Mouse (Mus musculus) stomach, embryonic 15.5 days (tissue): ENCODE results near the gene Ywhae. TPM values are rescaled to one million over a fixed set of nuclear protein-coding genes. Genes with fewer than 3 reads are reported as not detected.

ENCODE experiments used
- ATAC-seq: fragments of 200-750 bp; cut with Nextera tagmentation; 2 replicates; pipeline ENCODE4 v1.8.0; 2017; ENCODE audit warnings: low read depth, moderate number of reproducible peaks, moderate TSS enrichment; ENCODE audit not compliant: insufficient read depth, low FRiP score
- H3K27ac ChIP-seq: fragments of 300-500 bp; sonication (generic); 2 replicates; pipeline ENCODE4 v1.5.1; 2015; ENCODE audit warnings: mild to moderate bottlenecking, inconsistent platforms
- H3K27me3 ChIP-seq: fragments of 300-500 bp; sonication (generic); replicated peaks from 2 replicates; pipeline ENCODE4 v1.6.1; 2015; ENCODE audit warnings: inconsistent platforms
- H3K36me3 ChIP-seq: fragments of 300-500 bp; sonication (generic); 2 replicates; pipeline ENCODE4 v1.6.1; 2015; ENCODE audit warnings: inconsistent platforms
- H3K4me1 ChIP-seq: fragments of 300-500 bp; sonication (generic); 2 replicates; pipeline ENCODE4 v1.6.1; 2015; ENCODE audit warnings: inconsistent platforms
- H3K4me2 ChIP-seq: fragments of 300-500 bp; sonication (generic); 2 replicates; pipeline ENCODE4 v1.6.1; 2015; ENCODE audit warnings: mild to moderate bottlenecking, inconsistent platforms
- H3K4me3 ChIP-seq: fragments of 300-500 bp; sonication (generic); replicated peaks from 2 replicates; pipeline ENCODE4 v1.5.1; 2015; ENCODE audit warnings: inconsistent platforms
- H3K9ac ChIP-seq: fragments of 300-500 bp; sonication (generic); 2 replicates; pipeline ENCODE4 v1.6.1; 2015; ENCODE audit warnings: inconsistent platforms
- H3K9me3 ChIP-seq: fragments of 300-500 bp; sonication (generic); 2 replicates; pipeline ENCODE4 v1.6.1; 2016; ENCODE audit warnings: inconsistent platforms
- WGBS: fragments of 180-500 bp; shearing (Covaris S2); methylation state at CpG from one replicate; pipeline ENCODE4 v1.1.7; 2015; 5-methylcytosine and 5-hydroxymethylcytosine counted together
- polyA plus RNA-seq: library from polyadenylated mRNA; unstranded; fragments of >200 nt; fragmentation: Nextera tagmentation; extraction: Ambion mirVana; gene quantifications from 2 replicates; pipeline ENCODE4 v1.2.1, GENCODE M21; 2015

Ywhae gene
- polyA plus RNA-seq, 1 experiment from 2014 or later = 701 TPM

GRCm38 (mm10) chr11:75740204-75740603, 7.5 kb downstream of the Ywhae start:
- whole genome bisulfite sequencing = 42% methylated on average over 3 of the region's 3 CpGs
- H3K4me3 ChIP-seq = no peak overlapping the region
- H3K9me3 ChIP-seq = no peaks in the 10 kb centered on the region
- H3K4me1 ChIP-seq = peaks cover 15% of the 10 kb centered on the region
- no peak for ATAC-seq
- H3K27ac ChIP-seq = no peak overlapping the region
- no peak overlapping the region for H3K4me2 ChIP-seq
- H3K27me3 ChIP-seq = no peaks in the 10 kb centered on the region
- H3K36me3 ChIP-seq = 0 out of 2 replicates have a peak, but pooled peaks cover 3% of the 10 kb centered on the region
- no peak overlapping the region for H3K9ac ChIP-seq

- 0 out of 2 replicates have a peak, but pooled peaks cover 3% of the 10 kb centered on the region for H3K36me3 ChIP-seq
- H3K27ac ChIP-seq = no peak overlapping the region
- H3K4me2 ChIP-seq = no peak overlapping the region
- ATAC-seq = no peak
- peaks cover 10% of the 10 kb centered on the region for H3K4me1 ChIP-seq
- H3K4me3 ChIP-seq = no peak overlapping the region
- no peak overlapping the region for H3K9ac ChIP-seq
- 55% methylated on average over 3 of the region's 3 CpGs for WGBS
- H3K9me3 ChIP-seq = no peaks in the 10 kb centered on the region
- no peaks in the 10 kb centered on the region for H3K27me3 ChIP-seq
Observed at GRCm38 (mm10) chr11:75741615-75742014, 8.9 kb downstream of the Ywhae start.

- H3K4me1 ChIP-seq = 0 out of 2 replicates have a peak, but pooled peaks cover 10% of the 10 kb centered on the region
- no peak overlapping the region for H3K9ac ChIP-seq
- no peaks in the 10 kb centered on the region for H3K27me3 ChIP-seq
- no peaks in the 10 kb centered on the region for H3K9me3 ChIP-seq
- H3K4me2 ChIP-seq = no peak overlapping the region
- no peaks in the 10 kb centered on the region for H3K36me3 ChIP-seq
- no peak overlapping the region for H3K27ac ChIP-seq
- WGBS = 90% methylated on average over 3 of the region's 3 CpGs
- no peak for ATAC-seq
- no peak overlapping the region for H3K4me3 ChIP-seq
Observed at GRCm38 (mm10) chr11:75744761-75745160, 12.1 kb downstream of the Ywhae start.

GRCm38 (mm10) chr11:75750537-75750936, 17.9 kb downstream of the Ywhae start:
- H3K27me3 ChIP-seq = no peaks in the 10 kb centered on the region
- no peaks in the 10 kb centered on the region for H3K9me3 ChIP-seq
- no peak overlapping the region for H3K27ac ChIP-seq
- 63% methylated on average over 1 of the region's 1 CpGs for WGBS
- no peak for ATAC-seq
- no peak overlapping the region for H3K4me3 ChIP-seq
- H3K36me3 ChIP-seq = no peaks in the 10 kb centered on the region
- 0 out of 2 replicates have a peak, but pooled peaks cover 6% of the 10 kb centered on the region for H3K4me1 ChIP-seq
- no peak overlapping the region for H3K9ac ChIP-seq
- H3K4me2 ChIP-seq = no peak overlapping the region

GRCm38 (mm10) chr11:75751082-75751481, 18.4 kb downstream of the Ywhae start:
- Histone ChIP-seq H3K4me3 (no peak overlapping the region), H3K27ac (no peak overlapping the region), H3K36me3 (peaks cover 4% of the 10 kb centered on the region; the same call in 1 of the 2 replicates), H3K9me3 (no peaks in the 10 kb centered on the region), H3K9ac (no peak overlapping the region), H3K4me2 (no peak overlapping the region), H3K4me1 (0 out of 2 replicates have a peak, but pooled peaks cover 6% of the 10 kb centered on the region), H3K27me3 (no peaks in the 10 kb centered on the region)
- no peak for ATAC-seq
- 71% methylated on average over 4 of the region's 4 CpGs for WGBS

GRCm38 (mm10) chr11:75756687-75757086, 24.0 kb downstream of the Ywhae start:
- Histone ChIP-seq H3K4me3 (no peak overlapping the region), H3K27ac (no peak overlapping the region), H3K9ac (no peak overlapping the region), H3K36me3 (peaks cover 19% of the 10 kb centered on the region), H3K4me2 (no peak overlapping the region), H3K9me3 (no peaks in the 10 kb centered on the region), H3K27me3 (no peaks in the 10 kb centered on the region), H3K4me1 (no peaks in the 10 kb centered on the region)
- 84% methylated on average over 8 of the region's 8 CpGs for WGBS
- ATAC-seq = no peak

- Histone ChIP-seq H3K9ac (no peak overlapping the region), H3K9me3 (no peaks in the 10 kb centered on the region), H3K4me3 (no peak overlapping the region), H3K4me2 (no peak overlapping the region), H3K36me3 (peaks cover 26% of the 10 kb centered on the region), H3K27me3 (no peaks in the 10 kb centered on the region), H3K4me1 (no peaks in the 10 kb centered on the region), H3K27ac (no peak overlapping the region)
- WGBS = 93% methylated on average over 1 of the region's 1 CpGs
- no peak for ATAC-seq
Observed at GRCm38 (mm10) chr11:75758553-75758952, 25.9 kb downstream of the Ywhae start.

- no peak for ATAC-seq
- WGBS = 87% methylated on average over 5 of the region's 5 CpGs
- H3K4me3 ChIP-seq = no peak overlapping the region
- no peak overlapping the region for H3K9ac ChIP-seq
- no peaks in the 10 kb centered on the region for H3K4me1 ChIP-seq
- H3K36me3 ChIP-seq = peaks cover 31% of the 10 kb centered on the region
- H3K4me2 ChIP-seq = no peak overlapping the region
- H3K27me3 ChIP-seq = no peaks in the 10 kb centered on the region
- H3K27ac ChIP-seq = no peak overlapping the region
- no peaks in the 10 kb centered on the region for H3K9me3 ChIP-seq
Observed at GRCm38 (mm10) chr11:75760785-75761184, 28.1 kb downstream of the Ywhae start.

- H3K4me1 ChIP-seq = no peaks in the 10 kb centered on the region
- H3K36me3 ChIP-seq = peaks cover 29% of the 10 kb centered on the region
- no peak overlapping the region for H3K4me2 ChIP-seq
- no peak overlapping the region for H3K4me3 ChIP-seq
- no peak overlapping the region for H3K27ac ChIP-seq
- no peaks in the 10 kb centered on the region for H3K9me3 ChIP-seq
- 66% methylated on average over 2 of the region's 2 CpGs for WGBS
- H3K27me3 ChIP-seq = no peaks in the 10 kb centered on the region
- ATAC-seq = no peak
- H3K9ac ChIP-seq = no peak overlapping the region
Observed at GRCm38 (mm10) chr11:75762708-75763107, 30.0 kb downstream of the Ywhae start.

GRCm38 (mm10) chr11:75764521-75765023, 31.9 kb downstream of the Ywhae start:
- 83% methylated on average over 4 of the region's 4 CpGs for WGBS
- peaks cover 24% of the 10 kb centered on the region for H3K36me3 ChIP-seq

GRCm38 (mm10) chr11:75765161-75765560, 32.5 kb downstream of the Ywhae start:
- peaks cover 24% of the 10 kb centered on the region for H3K36me3 ChIP-seq
- 78% methylated on average over 8 of the region's 8 CpGs for WGBS

More at GRCm38 (mm10) chr11:75764521-75765023, 31.9 kb downstream of the Ywhae start:
- H3K9ac ChIP-seq = no peak overlapping the region
- peaks cover 3% of the 10 kb centered on the region; the same call in 1 of the 2 replicates for H3K4me1 ChIP-seq
- ATAC-seq = no peak
- H3K9me3 ChIP-seq = no peaks in the 10 kb centered on the region
- H3K4me3 ChIP-seq = no peak overlapping the region
- H3K27ac ChIP-seq = no peak overlapping the region
- no peaks in the 10 kb centered on the region for H3K27me3 ChIP-seq
- H3K4me2 ChIP-seq = no peak overlapping the region

GRCm38 (mm10) chr11:75767014-75767413, 34.3 kb downstream of the Ywhae start:
- Histone ChIP-seq H3K9me3 (no peaks in the 10 kb centered on the region), H3K27me3 (no peaks in the 10 kb centered on the region), H3K9ac (no peak overlapping the region), H3K36me3 (peaks cover 24% of the 10 kb centered on the region), H3K27ac (no peak overlapping the region), H3K4me2 (no peak overlapping the region), H3K4me1 (peaks cover 3% of the 10 kb centered on the region; the same call in 1 of the 2 replicates), H3K4me3 (no peak overlapping the region)
- WGBS = 61% methylated on average over 2 of the region's 2 CpGs
- ATAC-seq = no peak

More at GRCm38 (mm10) chr11:75765161-75765560, 32.5 kb downstream of the Ywhae start:
- ATAC-seq = no peak
- H3K27me3 ChIP-seq = no peaks in the 10 kb centered on the region
- H3K4me1 ChIP-seq = peaks cover 3% of the 10 kb centered on the region; the same call in 1 of the 2 replicates
- no peak overlapping the region for H3K4me2 ChIP-seq
- H3K27ac ChIP-seq = no peak overlapping the region
- no peak overlapping the region for H3K4me3 ChIP-seq
- no peaks in the 10 kb centered on the region for H3K9me3 ChIP-seq
- H3K9ac ChIP-seq = no peak overlapping the region
